Mouse (Mus musculus) MEL (cell line): ENCODE measurements around the gene Nubp2.

Source experiments
- CHD2 ChIP-seq: IDR thresholded peaks from 2 replicates; pipeline ENCODE4 v1.6.1; 2011; ENCODE audit warnings: low read length, improper control_type of control experiment
- CTCF ChIP-seq, 3 experiments: IDR thresholded peaks in 2 of 3; conservative IDR thresholded peaks in 1 of 3; 2 replicates each; pipeline ENCODE4 v1.5.1; 2011 to 2012; ENCODE audit warnings: low read length in 3 of 3, low read depth in 2 of 3, mild to moderate bottlenecking in 2 of 3, improper control_type of control experiment in 1 of 3, inconsistent platforms in 1 of 3, mixed read lengths in 1 of 3, moderate library complexity in 1 of 3; ENCODE audit not compliant: control insufficient read depth in 1 of 3, insufficient read depth in 1 of 3, poor library complexity in 1 of 3, severe bottlenecking in 1 of 3
- ETS1 ChIP-seq: IDR thresholded peaks from 2 replicates; pipeline ENCODE4 v1.6.1; 2012; ENCODE audit warnings: low read depth, mild to moderate bottlenecking, inconsistent platforms, low read length, improper control_type of control experiment, moderate library complexity
- GATA1 ChIP-seq: IDR thresholded peaks from 2 replicates; pipeline ENCODE4 v1.6.1; 2011; ENCODE audit warnings: low read depth, low read length, improper control_type of control experiment
- MAFK ChIP-seq: IDR thresholded peaks from 2 replicates; pipeline ENCODE4 v1.6.1; 2011; ENCODE audit warnings: low read depth, mild to moderate bottlenecking, low read length, improper control_type of control experiment, borderline replicate concordance
- RAD21 ChIP-seq: IDR thresholded peaks from 2 replicates; pipeline ENCODE4 v1.6.1; 2011; ENCODE audit warnings: mild to moderate bottlenecking, low read depth, low read length, improper control_type of control experiment
- TAL1 ChIP-seq: IDR thresholded peaks from 2 replicates; pipeline ENCODE4 v1.6.1; 2012; ENCODE audit warnings: mild to moderate bottlenecking, inconsistent platforms, low read length, moderate library complexity, mixed read lengths
- UBTF ChIP-seq: IDR thresholded peaks from 2 replicates; pipeline ENCODE4 v1.6.1; 2012; ENCODE audit warnings: low read depth, mild to moderate bottlenecking, inconsistent platforms, low read length, improper control_type of control experiment, moderate library complexity, borderline replicate concordance; ENCODE audit not compliant: insufficient read depth
- USF2 ChIP-seq, 2 experiments: IDR thresholded peaks; 2 replicates each; pipeline ENCODE4 v1.6.1; 2011 to 2012; ENCODE audit warnings: improper control_type of control experiment in 2 of 2, low read length in 2 of 2, borderline replicate concordance in 1 of 2, inconsistent platforms in 1 of 2, low read depth in 1 of 2, mild to moderate bottlenecking in 1 of 2; ENCODE audit not compliant: insufficient read depth in 1 of 2

GRCm38 (mm10) chr17:24894995-24895547 is 8.9 kb upstream of the Nubp2 start, which contains the start of the genes Eme2 and Mrps34:
- TF ChIP-seq MAFK (no peak), RAD21 (no peak), UBTF (0 out of 2 replicates have a peak, but pooled peaks have one; percentile 80), TAL1 (no peak), GATA1 (no peak), CTCF (IDR thresholded peaks at IDR 0.05 in 2 of 3, conservative IDR thresholded peaks at IDR 0.05 in 1 of 3; ENCODE audit: control insufficient read depth in 1 of 3, insufficient read depth in 1 of 3, low read depth in 2 of 3, low read length in 3 of 3, poor library complexity in 1 of 3, severe bottlenecking in 1 of 3) (no peak), CHD2 (no peak), USF2 (IDR thresholded peaks at IDR 0.05; ENCODE audit: borderline replicate concordance in 1 of 2, insufficient read depth in 1 of 2, low read depth in 1 of 2, low read length in 2 of 2) (no peak), ETS1 (0 out of 2 replicates have a peak, but pooled peaks have one; percentile 47)
